Mouse (Mus musculus) liver, postnatal 0 days (tissue): ENCODE measurements around the gene Wdr73.

Experiments
- CTCF ChIP-seq: sonication (generic); IDR thresholded peaks from 2 replicates; pipeline ENCODE4 v1.5.1; 2016; ENCODE audit warnings: antibody characterized with exemption, low read depth
- EP300 ChIP-seq: IDR thresholded peaks from 2 replicates; pipeline ENCODE4 v1.6.1; 2016; ENCODE audit warnings: antibody characterized with exemption, low read depth, mild to moderate bottlenecking

DNA sequence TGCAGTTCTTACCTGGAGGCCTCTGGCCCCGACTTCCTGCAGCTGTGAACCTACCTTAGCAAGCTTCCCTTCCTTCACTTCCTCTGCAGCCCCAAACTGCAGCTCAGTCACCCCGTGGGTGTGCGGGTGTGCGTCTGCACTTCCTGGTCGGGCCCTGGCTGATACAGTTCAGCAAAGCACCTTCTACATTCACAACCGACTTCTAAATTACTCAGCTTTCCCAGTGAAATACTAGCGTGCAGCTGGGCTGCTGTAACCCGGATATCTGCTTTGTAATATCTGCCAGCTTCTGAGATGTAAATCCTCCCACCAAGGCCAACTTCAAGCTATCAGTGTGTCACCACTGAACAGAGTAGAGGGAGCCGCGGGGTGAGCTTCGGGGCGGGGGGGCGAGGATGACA, 11.2 kb downstream of the Wdr73 start:
- TF ChIP-seq EP300: no peak
- no peak for TF ChIP-seq CTCF
